Mouse (Mus musculus): ENCODE measurements around the gene Brd7. TPM values are rescaled to one million over a fixed set of nuclear protein-coding genes. Genes with fewer than 3 reads are reported as not detected.

Gene Brd7
- total and polyA plus RNA-seq, 3 experiments: 31.9 to 106 (median 46.3) TPM

DNA sequence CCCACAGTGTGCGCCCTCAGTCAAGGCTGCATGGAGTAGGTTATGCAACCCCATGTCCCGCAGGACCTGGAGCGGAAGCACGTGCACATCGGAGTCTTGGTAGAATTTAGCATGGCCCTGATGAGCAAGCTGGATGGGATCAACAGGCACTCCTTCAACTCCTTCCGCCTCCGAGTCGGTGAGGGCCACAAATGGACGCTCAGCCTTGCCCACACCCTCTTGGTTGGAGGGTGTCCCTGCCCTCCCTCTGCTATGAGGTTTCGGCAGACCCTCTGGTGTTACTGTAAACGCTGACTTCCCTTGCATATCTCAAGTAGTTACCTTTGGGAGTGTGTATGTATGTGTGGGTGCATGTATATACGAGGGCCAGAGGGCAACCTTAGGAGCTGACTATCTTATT is 35.7 kb downstream of the Brd7 start:
- Histone ChIP-seq H3K9me3 (replicated peaks; ENCODE audit: low read length) (no peaks in the 10 kb centered on the region), H3K79me2 (replicated peaks; ENCODE audit: control insufficient read depth, extremely low read depth, insufficient read depth, poor library complexity, severe bottlenecking) (no peaks in the 10 kb centered on the region), H3K4me2 (ENCODE audit: insufficient read depth, low read depth, poor library complexity, severe bottlenecking) (no peak overlapping the region), H3K36me3 (replicated peaks in 1 of 2; ENCODE audit: control insufficient read depth in 1 of 2, insufficient read depth in 1 of 2, low read length in 1 of 2) (peaks cover 88 to 99% of the 10 kb centered on the region in 2 experiments), H3K27ac (ENCODE audit: insufficient read depth, low read depth) (no peak overlapping the region), H3K4me1 (ENCODE audit: control insufficient read depth in 1 of 2, insufficient read depth in 2 of 2) (no peaks in the 10 kb centered on the region), H3K4me3 (replicated peaks in 1 of 3; ENCODE audit: low read depth in 2 of 3, low read length in 2 of 3, poor library complexity in 1 of 3) (no peak overlapping the region), H3K27me3 (replicated peaks) (no peaks in the 10 kb centered on the region), H3K9ac (ENCODE audit: insufficient read depth, low read depth) (no peak overlapping the region)
- dilution Hi-C loops (cut with MboI; ENCODE audit: extremely low pct_ligation_motif_present, extremely low pct_unique_long_range_greater_than_20kb, low sequenced_read_pairs): no loop called here
- TF ChIP-seq MXI1 (IDR thresholded peaks at IDR 0.05; ENCODE audit: low read depth, low read length) (no peak), ETS1 (conservative IDR thresholded peaks at IDR 0.05; ENCODE audit: low read depth, low read length) (no peak), MAZ (IDR thresholded peaks at IDR 0.05; ENCODE audit: low read depth, low read length) (no peak), TCF12 (IDR thresholded peaks at IDR 0.05; ENCODE audit: low read depth, low read length) (no peak), ZC3H11A (IDR thresholded peaks at IDR 0.05; ENCODE audit: low read depth, low read length) (no peak), JUND (conservative IDR thresholded peaks at IDR 0.05; ENCODE audit: low read depth, low read length) (no peak), UBTF (IDR thresholded peaks at IDR 0.05; ENCODE audit: low read depth, low read length) (no peak), IRF4 (IDR thresholded peaks at IDR 0.05; ENCODE audit: low read depth, low read length) (no peak), NELFE (IDR thresholded peaks at IDR 0.05; ENCODE audit: low read depth, low read length) (no peak), CHD1 (IDR thresholded peaks at IDR 0.05; ENCODE audit: low read depth, low read length) (no peak), E2F4 (IDR thresholded peaks at IDR 0.05; ENCODE audit: insufficient replicate concordance, low read depth, low read length) (no peak), SMC3 (IDR thresholded peaks at IDR 0.05; ENCODE audit: low read depth, low read length) (no peak), MAX (IDR thresholded peaks at IDR 0.05; ENCODE audit: low read length) (no peak), EP300 (IDR thresholded peaks at IDR 0.05; ENCODE audit: low read length) (no peak), MAFK (IDR thresholded peaks at IDR 0.05; ENCODE audit: insufficient replicate concordance, low read length) (no peak), ZMIZ1 (IDR thresholded peaks at IDR 0.05; ENCODE audit: low read depth, low read length) (no peak), ZNF384 (IDR thresholded peaks at IDR 0.05; ENCODE audit: low read depth, low read length) (no peak)
- in situ Hi-C loops (cut with MboI; ENCODE audit: low pct_ligation_motif_present, low pct_unique_long_range_greater_than_20kb, low sequenced_read_pairs): no loop called here
- DNase-seq (ENCODE audit: extremely low read depth): no peak

DNA sequence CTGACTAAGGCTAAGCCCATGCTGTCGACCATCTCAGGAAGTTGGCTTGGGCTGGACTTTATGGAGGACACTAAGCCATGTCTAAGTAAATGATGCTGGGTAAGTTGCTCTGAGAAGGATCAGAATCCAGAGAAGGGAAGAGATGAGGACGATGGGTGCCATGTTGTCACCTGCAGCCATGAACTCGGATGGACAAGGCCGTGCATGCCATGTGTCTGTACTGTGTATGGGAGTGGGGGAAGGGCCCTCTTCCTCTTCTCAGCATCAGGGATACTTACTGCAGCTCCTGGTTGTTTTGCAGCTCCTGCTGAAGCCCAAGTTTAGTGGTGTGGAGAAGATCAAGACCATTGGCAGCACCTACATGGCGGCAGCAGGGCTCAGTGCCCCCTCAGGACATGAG is 36.2 kb downstream of the Brd7 start:
- Histone ChIP-seq H3K4me1 (ENCODE audit: control insufficient read depth in 1 of 2, insufficient read depth in 2 of 2) (no peaks in the 10 kb centered on the region), H3K27ac (ENCODE audit: insufficient read depth, low read depth) (no peak overlapping the region), H3K4me2 (ENCODE audit: insufficient read depth, low read depth, poor library complexity, severe bottlenecking) (no peak overlapping the region), H3K9me3 (replicated peaks; ENCODE audit: low read length) (no peaks in the 10 kb centered on the region), H3K9ac (ENCODE audit: insufficient read depth, low read depth) (no peak overlapping the region), H3K79me2 (replicated peaks; ENCODE audit: control insufficient read depth, extremely low read depth, insufficient read depth, poor library complexity, severe bottlenecking) (no peaks in the 10 kb centered on the region), H3K36me3 (replicated peaks in 1 of 2; ENCODE audit: control insufficient read depth in 1 of 2, insufficient read depth in 1 of 2, low read length in 1 of 2) (peaks cover 89 to 100% of the 10 kb centered on the region in 2 experiments), H3K4me3 (replicated peaks in 1 of 3; ENCODE audit: low read depth in 2 of 3, low read length in 2 of 3, poor library complexity in 1 of 3) (no peak overlapping the region), H3K27me3 (replicated peaks) (no peaks in the 10 kb centered on the region)
- TF ChIP-seq USF1 (IDR thresholded peaks at IDR 0.05; ENCODE audit: low read depth, low read length) (no peak), ZNF384 (IDR thresholded peaks at IDR 0.05; ENCODE audit: low read depth, low read length) (no peak), UBTF (IDR thresholded peaks at IDR 0.05; ENCODE audit: low read depth, low read length) (no peak), MAX (IDR thresholded peaks at IDR 0.05; ENCODE audit: low read length) (no peak), MYC (IDR thresholded peaks at IDR 0.05; ENCODE audit: low read depth, low read length) (no peak), MAFK (IDR thresholded peaks at IDR 0.05; ENCODE audit: insufficient replicate concordance, low read length) (no peak), CHD1 (IDR thresholded peaks at IDR 0.05; ENCODE audit: low read depth, low read length) (no peak), E2F4 (IDR thresholded peaks at IDR 0.05; ENCODE audit: insufficient replicate concordance, low read depth, low read length) (no peak), NRF1 (IDR thresholded peaks at IDR 0.05; ENCODE audit: low read depth, low read length) (no peak), JUN (IDR thresholded peaks at IDR 0.05; ENCODE audit: insufficient read depth, low read depth, low read length) (no peak), POLR2A (IDR thresholded peaks at IDR 0.05; ENCODE audit: low read depth, low read length) (no peak), ZMIZ1 (IDR thresholded peaks at IDR 0.05; ENCODE audit: low read depth, low read length) (no peak)
- in situ Hi-C loops (cut with MboI; ENCODE audit: low pct_ligation_motif_present, low pct_unique_long_range_greater_than_20kb, low sequenced_read_pairs): no loop called here
- no peak for DNase-seq (ENCODE audit: extremely low read depth)
- dilution Hi-C loops (cut with MboI; ENCODE audit: extremely low pct_ligation_motif_present, extremely low pct_unique_long_range_greater_than_20kb, low sequenced_read_pairs): no loop called here
